Mouse (Mus musculus): ENCODE results near the gene Edn3. TPM values are rescaled to one million over a fixed set of nuclear protein-coding genes. Genes with fewer than 3 reads are reported as not detected.

Edn3 gene
- total and polyA plus RNA-seq, 3 experiments: not detected

- Histone ChIP-seq H3K4me1 (ENCODE audit: control insufficient read depth in 1 of 2, insufficient read depth in 2 of 2, low read length in 2 of 2) (no peaks in the 10 kb centered on the region), H3K79me2 (ENCODE audit: control insufficient read depth, insufficient read depth, low read length, poor library complexity) (no peaks in the 10 kb centered on the region), H3K4me3 (ENCODE audit: control insufficient read depth in 1 of 2, insufficient read depth in 1 of 2, low read depth in 2 of 2, low read length in 2 of 2) (no peak overlapping the region), H3K27me3 (ENCODE audit: control insufficient read depth in 1 of 2, insufficient read depth in 2 of 2, low read length in 2 of 2) (no peaks in the 10 kb centered on the region), H3K27ac (ENCODE audit: control insufficient read depth, low read depth, low read length) (no peak overlapping the region), H3K9ac (ENCODE audit: control insufficient read depth, low read depth, low read length, poor library complexity, severe bottlenecking) (no peak overlapping the region), H3K36me3 (ENCODE audit: control insufficient read depth in 1 of 2, insufficient read depth in 2 of 2, low read length in 2 of 2) (no peaks in the 10 kb centered on the region), H3K9me3 (replicated peaks; ENCODE audit: insufficient read depth, low read length) (no peaks in the 10 kb centered on the region)
- TF ChIP-seq CTCF (IDR thresholded peaks at IDR 0.05 in 2 of 3, conservative IDR thresholded peaks at IDR 0.05 in 1 of 3; ENCODE audit: control insufficient read depth in 1 of 3, insufficient read depth in 1 of 3, low read depth in 2 of 3, low read length in 3 of 3, poor library complexity in 1 of 3, severe bottlenecking in 1 of 3): no peak
- no peak for TF ChIP-seq CHD1 (IDR thresholded peaks at IDR 0.05; ENCODE audit: low read depth, low read length)
- no peak for TF ChIP-seq RAD21 (IDR thresholded peaks at IDR 0.05; ENCODE audit: low read depth, low read length)
- TF ChIP-seq JUND (IDR thresholded peaks at IDR 0.05; ENCODE audit: low read depth, low read length): no peak
- no peak for TF ChIP-seq UBTF (IDR thresholded peaks at IDR 0.05; ENCODE audit: borderline replicate concordance, insufficient read depth, low read depth, low read length)
- no peak for TF ChIP-seq BHLHE40 (IDR thresholded peaks at IDR 0.05; ENCODE audit: borderline replicate concordance, low read depth, low read length)
- no peak for TF ChIP-seq MXI1 (IDR thresholded peaks at IDR 0.05; ENCODE audit: low read depth, low read length)
- no peak for TF ChIP-seq MEF2A (IDR thresholded peaks at IDR 0.05; ENCODE audit: extremely low read depth, insufficient replicate concordance, low read depth, low read length, poor library complexity, severe bottlenecking)
- TF ChIP-seq ZC3H11A (IDR thresholded peaks at IDR 0.05; ENCODE audit: low read depth, low read length): no peak
- TF ChIP-seq EP300 (IDR thresholded peaks at IDR 0.05; ENCODE audit: low read depth in 1 of 2, low read length in 2 of 2): no peak
- TF ChIP-seq TCF12 (IDR thresholded peaks at IDR 0.05; ENCODE audit: low read depth, low read length): no peak
- no peak for TF ChIP-seq KAT2A (conservative IDR thresholded peaks at IDR 0.05; ENCODE audit: low read depth, low read length)
- TF ChIP-seq POLR2A (IDR thresholded peaks at IDR 0.05; ENCODE audit: control insufficient read depth in 1 of 2, insufficient read depth in 1 of 2, low read depth in 1 of 2, low read length in 2 of 2, poor library complexity in 1 of 2): no peak
- no peak for TF ChIP-seq NELFE (IDR thresholded peaks at IDR 0.05; ENCODE audit: low read depth, low read length)
- no peak for TF ChIP-seq ETS1 (IDR thresholded peaks at IDR 0.05; ENCODE audit: low read depth, low read length)
- TF ChIP-seq USF1 (IDR thresholded peaks at IDR 0.05; ENCODE audit: low read depth, low read length): no peak
- no peak for DNase-seq (ENCODE audit: low read depth, low spot score)
Measured at GRCm38 (mm10) chr2:174762310-174762709, 1.9 kb downstream of the Edn3 start.

GRCm38 (mm10) chr2:174768891-174769528 is 8.6 kb downstream of the Edn3 start:
- Histone ChIP-seq H3K27me3 (ENCODE audit: control insufficient read depth in 1 of 2, insufficient read depth in 2 of 2, low read length in 2 of 2) (no peaks in the 10 kb centered on the region), H3K9me3 (replicated peaks; ENCODE audit: insufficient read depth, low read length) (no peaks in the 10 kb centered on the region), H3K4me3 (ENCODE audit: control insufficient read depth in 1 of 2, insufficient read depth in 1 of 2, low read depth in 2 of 2, low read length in 2 of 2) (no peak overlapping the region), H3K79me2 (ENCODE audit: control insufficient read depth, insufficient read depth, low read length, poor library complexity) (no peaks in the 10 kb centered on the region), H3K27ac (ENCODE audit: control insufficient read depth, low read depth, low read length) (no peak overlapping the region), H3K4me1 (ENCODE audit: control insufficient read depth in 1 of 2, insufficient read depth in 2 of 2, low read length in 2 of 2) (no peaks in the 10 kb centered on the region), H3K36me3 (ENCODE audit: control insufficient read depth in 1 of 2, insufficient read depth in 2 of 2, low read length in 2 of 2) (no peaks in the 10 kb centered on the region), H3K9ac (ENCODE audit: control insufficient read depth, low read depth, low read length, poor library complexity, severe bottlenecking) (no peak overlapping the region)
- no peak for DNase-seq (ENCODE audit: low read depth, low spot score)
- no peak for TF ChIP-seq CHD2 (IDR thresholded peaks at IDR 0.05; ENCODE audit: low read length)
- no peak for TF ChIP-seq TCF12 (IDR thresholded peaks at IDR 0.05; ENCODE audit: low read depth, low read length)
- TF ChIP-seq USF1 (IDR thresholded peaks at IDR 0.05; ENCODE audit: low read depth, low read length): no peak
- TF ChIP-seq POLR2AphosphoS2 (IDR thresholded peaks at IDR 0.05; ENCODE audit: low read length): no peak
- TF ChIP-seq POLR2A (IDR thresholded peaks at IDR 0.05; ENCODE audit: control insufficient read depth in 1 of 2, insufficient read depth in 1 of 2, low read depth in 1 of 2, low read length in 2 of 2, poor library complexity in 1 of 2): no peak
- no peak for TF ChIP-seq NELFE (IDR thresholded peaks at IDR 0.05; ENCODE audit: low read depth, low read length)
- no peak for TF ChIP-seq ZKSCAN1 (IDR thresholded peaks at IDR 0.05; ENCODE audit: low read depth, low read length)
- TF ChIP-seq GATA1 (IDR thresholded peaks at IDR 0.05; ENCODE audit: low read depth, low read length): no peak

Data from MEL (cell line).